Mouse (Mus musculus): ENCODE data around the gene Kcnk18. TPM values are rescaled to one million over a fixed set of nuclear protein-coding genes. Genes with fewer than 3 reads are reported as not detected.

Gene Kcnk18
- polyA plus RNA-seq, 1 experiment = not detected

- no peak overlapping the region for H3K27ac ChIP-seq (ENCODE audit: insufficient read depth, low read length)
- H3K4me1 ChIP-seq (ENCODE audit: control insufficient read depth, insufficient read depth, low read length) = no peaks in the 10 kb centered on the region
- TF ChIP-seq CTCF (IDR thresholded peaks at IDR 0.05; ENCODE audit: borderline replicate concordance, insufficient read depth, low read length) (no peak), POLR2A (IDR thresholded peaks at IDR 0.05; ENCODE audit: low read depth, low read length) (no peak)
- H3K4me3 ChIP-seq (ENCODE audit: insufficient read depth, low read length) = no peak overlapping the region
These were observed 24.0 kb downstream of the Kcnk18 start for GRCm38 (mm10) chr19:59243057-59243456.

- TF ChIP-seq POLR2A (IDR thresholded peaks at IDR 0.05; ENCODE audit: low read depth, low read length) (no peak), CTCF (IDR thresholded peaks at IDR 0.05; ENCODE audit: borderline replicate concordance, insufficient read depth, low read length) (no peak)
- H3K4me1 ChIP-seq (ENCODE audit: control insufficient read depth, insufficient read depth, low read length) = no peaks in the 10 kb centered on the region; the same call in 1 of the 2 replicates
- no peak overlapping the region for H3K4me3 ChIP-seq (ENCODE audit: insufficient read depth, low read length)
- H3K27ac ChIP-seq (ENCODE audit: insufficient read depth, low read length) = no peak overlapping the region
These were observed 29.1 kb downstream of the Kcnk18 start for GRCm38 (mm10) chr19:59248144-59248543.

GRCm38 (mm10) chr19:59248553-59249286, 29.7 kb downstream of the Kcnk18 start:
- TF ChIP-seq POLR2A (IDR thresholded peaks at IDR 0.05; ENCODE audit: low read depth, low read length) = no peak
- TF ChIP-seq CTCF (IDR thresholded peaks at IDR 0.05; ENCODE audit: borderline replicate concordance, insufficient read depth, low read length) = no peak
- no peaks in the 10 kb centered on the region; the same call in 1 of the 2 replicates for H3K4me1 ChIP-seq (ENCODE audit: control insufficient read depth, insufficient read depth, low read length)

GRCm38 (mm10) chr19:59252651-59253050, 33.6 kb downstream of the Kcnk18 start:
- Histone ChIP-seq H3K4me3 (ENCODE audit: insufficient read depth, low read length) (no peak overlapping the region), H3K4me1 (ENCODE audit: control insufficient read depth, insufficient read depth, low read length) (no peaks in the 10 kb centered on the region; the same call in 1 of the 2 replicates), H3K27ac (ENCODE audit: insufficient read depth, low read length) (no peak overlapping the region)
- TF ChIP-seq CTCF (IDR thresholded peaks at IDR 0.05; ENCODE audit: borderline replicate concordance, insufficient read depth, low read length) (no peak), POLR2A (IDR thresholded peaks at IDR 0.05; ENCODE audit: low read depth, low read length) (no peak)

More at GRCm38 (mm10) chr19:59248553-59249286, 29.7 kb downstream of the Kcnk18 start:
- H3K4me3 ChIP-seq (ENCODE audit: insufficient read depth, low read length) = no peak overlapping the region
- H3K27ac ChIP-seq (ENCODE audit: insufficient read depth, low read length) = no peak overlapping the region

GRCm38 (mm10) chr19:59259633-59260032, 40.6 kb downstream of the Kcnk18 start:
- Histone ChIP-seq H3K4me1 (ENCODE audit: control insufficient read depth, insufficient read depth, low read length) (no peaks in the 10 kb centered on the region), H3K4me3 (ENCODE audit: insufficient read depth, low read length) (no peak overlapping the region), H3K27ac (ENCODE audit: insufficient read depth, low read length) (no peak overlapping the region)
- TF ChIP-seq CTCF (IDR thresholded peaks at IDR 0.05; ENCODE audit: borderline replicate concordance, insufficient read depth, low read length) = no peak
- no peak for TF ChIP-seq POLR2A (IDR thresholded peaks at IDR 0.05; ENCODE audit: low read depth, low read length)

GRCm38 (mm10) chr19:59260718-59261442, 41.9 kb downstream of the Kcnk18 start, which contains the start of gene Slc18a2:
Slc18a2 (plus strand) TSS chr19:59260896.
- H3K27ac ChIP-seq (ENCODE audit: insufficient read depth, low read length) = no peak within 1 kb of the TSS
- H3K4me1 ChIP-seq (ENCODE audit: control insufficient read depth, insufficient read depth, low read length) = no peaks in the 10 kb centered on the region
- TF ChIP-seq POLR2A (IDR thresholded peaks at IDR 0.05; ENCODE audit: low read depth, low read length) (no peak), CTCF (IDR thresholded peaks at IDR 0.05; ENCODE audit: borderline replicate concordance, insufficient read depth, low read length) (no peak)
- no peak within 1 kb of the TSS for H3K4me3 ChIP-seq (ENCODE audit: insufficient read depth, low read length)

- Histone ChIP-seq H3K4me1 (ENCODE audit: control insufficient read depth, insufficient read depth, low read length) (no peaks in the 10 kb centered on the region; the same call in 1 of the 2 replicates), H3K27ac (ENCODE audit: insufficient read depth, low read length) (no peak overlapping the region), H3K4me3 (ENCODE audit: insufficient read depth, low read length) (no peak overlapping the region)
- TF ChIP-seq POLR2A (IDR thresholded peaks at IDR 0.05; ENCODE audit: low read depth, low read length) = no peak
- no peak for TF ChIP-seq CTCF (IDR thresholded peaks at IDR 0.05; ENCODE audit: borderline replicate concordance, insufficient read depth, low read length)
These were observed 42.6 kb downstream of the Kcnk18 start for GRCm38 (mm10) chr19:59261604-59262003.

GRCm38 (mm10) chr19:59263171-59263570, 44.2 kb downstream of the Kcnk18 start:
- Histone ChIP-seq H3K27ac (ENCODE audit: insufficient read depth, low read length) (no peak overlapping the region), H3K4me3 (ENCODE audit: insufficient read depth, low read length) (no peak overlapping the region), H3K4me1 (ENCODE audit: control insufficient read depth, insufficient read depth, low read length) (no peaks in the 10 kb centered on the region; the same call in 1 of the 2 replicates)
- no peak for TF ChIP-seq CTCF (IDR thresholded peaks at IDR 0.05; ENCODE audit: borderline replicate concordance, insufficient read depth, low read length)
- no peak for TF ChIP-seq POLR2A (IDR thresholded peaks at IDR 0.05; ENCODE audit: low read depth, low read length)

- Histone ChIP-seq H3K27ac (ENCODE audit: insufficient read depth, low read length) (no peak overlapping the region), H3K4me3 (ENCODE audit: insufficient read depth, low read length) (no peak overlapping the region), H3K4me1 (ENCODE audit: control insufficient read depth, insufficient read depth, low read length) (no peaks in the 10 kb centered on the region; the same call in 1 of the 2 replicates)
- TF ChIP-seq POLR2A (IDR thresholded peaks at IDR 0.05; ENCODE audit: low read depth, low read length) (no peak), CTCF (IDR thresholded peaks at IDR 0.05; ENCODE audit: borderline replicate concordance, insufficient read depth, low read length) (no peak)
These were observed 46.0 kb downstream of the Kcnk18 start for GRCm38 (mm10) chr19:59264838-59265532.
